Mouse (Mus musculus) right cerebral cortex, postnatal 10 days (tissue): Measurements from ENCODE around the gene Bex6.

ENCODE experiments used
- DNase-seq, 2 experiments: peaks; one replicate each; pipeline ENCODE4 v3.0.0; 2021; ENCODE audit warnings: low spot score in 2 of 2

The Bex6 gene

DNA sequence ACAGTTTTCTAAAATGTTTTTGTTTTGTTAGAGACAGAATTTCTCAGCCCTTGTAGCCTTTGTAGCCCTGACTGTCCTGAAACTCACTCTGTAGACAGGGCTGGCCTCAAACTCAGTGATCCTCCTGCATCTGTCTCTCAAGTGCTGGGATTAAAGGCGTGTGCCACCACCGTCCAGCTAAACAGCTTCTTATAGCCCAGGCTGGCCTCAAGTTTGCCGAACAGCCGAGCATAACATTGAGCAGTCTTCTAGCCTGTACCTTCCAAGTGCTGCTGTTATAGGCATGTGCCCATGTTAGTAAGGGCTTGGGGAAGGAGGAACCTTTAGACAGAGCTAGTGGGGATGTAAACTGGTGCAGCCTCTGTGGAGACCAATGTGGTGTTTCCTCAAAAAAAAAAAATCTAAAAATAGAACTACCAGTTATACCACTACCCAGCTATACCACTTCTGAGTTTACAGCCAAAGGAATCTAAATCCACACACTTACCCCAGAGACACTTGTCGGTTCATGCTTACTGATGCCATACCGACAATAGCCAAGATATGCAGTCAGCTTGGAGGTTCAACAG is at the start of gene Bex6:
Gene Bex6, plus strand, starts transcription at position 491 of the 569 bp plus-strand sequence.
- DNase-seq, result no peak

GRCm38 (mm10) chr16:32130190-32130826 is 49.3 kb upstream of the Bex6 start:
- peak in 1 of 2 experiments; percentile 35 for DNase-seq

DNA sequence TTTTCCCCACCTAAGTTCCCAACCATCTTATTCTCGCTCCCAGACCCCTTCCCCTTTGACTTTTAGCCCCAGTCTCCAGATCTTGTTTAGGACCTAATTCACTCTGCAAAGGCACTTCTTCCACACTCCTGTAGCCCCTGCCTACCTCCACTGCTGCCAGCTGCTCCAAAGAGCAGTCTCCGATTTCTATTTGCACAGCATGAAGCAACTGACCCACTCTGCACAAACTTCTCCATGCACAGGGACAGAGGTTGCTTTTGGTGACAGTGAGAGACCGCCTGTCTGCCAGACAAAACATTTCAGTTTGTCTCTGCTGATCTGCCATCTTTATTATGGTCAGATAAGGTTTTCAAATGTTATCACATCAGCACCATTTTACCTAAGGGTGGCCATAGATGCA is 46.5 kb upstream of the Bex6 start:
- DNase-seq, result no peak

GRCm38 (mm10) chr16:32135842-32136357 is 43.7 kb upstream of the Bex6 start:
- DNase-seq, result no peak

- DNase-seq, result no peak
Measured at GRCm38 (mm10) chr16:32138954-32139353, 40.7 kb upstream of the Bex6 start.

DNA sequence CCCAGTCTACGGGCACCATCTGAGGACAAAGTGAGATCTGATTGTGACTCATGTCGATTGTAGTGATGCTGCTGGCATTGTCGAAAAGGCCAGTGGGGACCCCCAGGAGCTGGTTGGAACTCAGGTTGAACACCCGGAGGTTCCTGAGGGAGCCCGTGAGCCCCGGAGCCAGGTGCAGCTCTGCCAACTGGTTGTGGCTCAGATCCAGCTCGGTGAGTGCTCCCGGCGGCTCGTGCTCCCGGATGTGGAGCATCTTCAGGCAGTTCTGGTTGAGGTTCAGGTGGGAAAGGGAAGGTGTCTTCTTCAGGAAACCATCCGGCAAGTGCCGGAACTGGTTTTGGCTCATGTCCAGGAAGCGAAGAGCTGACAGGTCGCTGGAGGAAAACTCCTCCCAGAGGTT is 35.9 kb upstream of the Bex6 start:
- no peak for DNase-seq

DNA sequence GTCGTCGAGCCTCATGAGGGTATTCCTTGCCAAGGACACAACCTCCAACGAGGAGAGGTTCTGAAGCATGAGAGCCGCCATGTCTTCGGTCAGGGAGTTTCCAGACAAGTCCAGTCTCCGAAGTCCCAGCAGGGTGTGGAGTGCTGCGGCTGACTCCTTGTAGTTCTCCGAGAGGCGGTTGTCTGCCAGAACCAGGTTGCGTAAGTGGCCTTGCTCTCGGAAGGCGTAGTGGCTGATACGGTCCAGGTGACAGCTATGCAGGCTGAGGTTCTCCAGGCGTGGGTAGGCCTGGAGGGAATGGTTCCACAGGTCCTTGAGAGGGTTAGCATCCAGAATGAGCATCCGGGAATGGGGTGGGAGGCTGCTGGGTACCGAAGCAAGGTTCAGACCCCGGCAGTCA is 35.0 kb upstream of the Bex6 start:
- no peak for DNase-seq

DNA sequence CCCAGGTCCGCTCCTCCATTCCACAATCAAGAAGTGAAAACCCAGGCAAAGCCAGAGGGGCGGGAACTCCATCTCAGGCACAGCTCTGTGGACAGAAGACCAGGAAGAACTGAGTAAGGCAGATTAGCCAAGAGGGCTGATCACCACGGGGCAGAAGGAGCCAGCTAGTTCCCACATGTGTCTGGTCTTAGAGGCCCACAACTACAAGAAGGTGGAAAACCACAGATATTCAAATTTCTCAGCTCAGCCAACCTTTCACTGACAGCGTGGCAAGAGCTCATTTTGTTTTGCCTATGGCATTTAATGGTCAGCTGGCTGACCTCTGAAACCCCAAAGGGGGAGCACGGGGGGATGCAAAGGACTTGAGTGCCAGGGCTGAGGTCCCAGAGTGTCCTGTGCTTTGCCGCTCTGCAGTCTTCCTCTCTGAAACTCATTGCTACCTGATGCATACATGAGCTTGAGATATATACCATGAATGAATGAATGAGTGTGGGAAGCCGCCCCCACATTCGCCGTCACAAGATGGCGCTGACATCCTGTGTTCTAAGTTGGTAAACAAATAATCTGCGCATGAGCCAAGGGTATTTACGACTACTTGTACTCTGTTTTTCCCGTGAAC is 31.9 kb upstream of the Bex6 start:
- DNase-seq, result no peak

DNA sequence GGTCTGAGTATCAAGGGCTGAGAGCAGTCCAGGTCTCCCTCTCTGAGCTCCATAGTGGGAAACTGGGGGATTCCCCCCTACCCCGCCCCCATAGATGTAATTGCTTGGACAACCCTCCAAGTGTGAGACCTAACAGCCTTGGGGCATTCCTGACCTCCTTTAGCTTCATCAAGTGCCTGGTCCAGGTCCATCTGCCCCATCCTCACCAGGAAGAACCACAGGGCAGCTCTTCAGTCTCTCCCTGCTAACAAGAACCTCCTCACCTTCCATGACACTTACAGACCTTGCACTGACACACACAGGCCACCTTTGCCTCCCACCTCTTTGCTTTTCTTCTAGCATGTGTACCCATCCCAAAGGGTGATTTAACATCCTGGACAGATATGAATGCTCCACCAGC is 25.6 kb upstream of the Bex6 start:
- DNase-seq, result no peak

DNA sequence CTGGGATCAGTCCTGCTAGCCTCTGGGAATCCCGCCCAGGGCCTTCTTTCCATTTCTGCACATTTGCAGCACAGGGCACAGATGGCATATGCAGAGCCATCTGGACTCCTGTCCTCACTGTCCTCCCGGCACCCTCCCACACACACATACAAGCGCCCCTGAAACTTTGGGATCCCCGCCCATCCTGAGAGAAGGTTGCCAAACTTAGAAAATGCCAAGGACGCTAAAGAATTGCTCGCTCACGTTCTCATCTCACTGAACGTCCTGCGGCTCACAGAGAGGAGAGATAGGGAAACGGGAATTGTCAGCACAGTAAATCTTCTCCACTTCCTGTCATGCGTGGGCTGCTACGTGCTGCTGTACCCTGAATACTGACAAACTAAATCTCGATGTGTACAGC is 25.2 kb upstream of the Bex6 start:
- peak; percentile 86 to 91 for DNase-seq

GRCm38 (mm10) chr16:32156719-32157118 is 22.9 kb upstream of the Bex6 start:
- DNase-seq, result no peak

- no peak for DNase-seq
Measured at GRCm38 (mm10) chr16:32157369-32157768, 22.3 kb upstream of the Bex6 start.

- no peak for DNase-seq
Measured at GRCm38 (mm10) chr16:32158966-32159365, 20.7 kb upstream of the Bex6 start.

- DNase-seq, result no peak
Measured at GRCm38 (mm10) chr16:32160742-32161323, 18.8 kb upstream of the Bex6 start.

DNA sequence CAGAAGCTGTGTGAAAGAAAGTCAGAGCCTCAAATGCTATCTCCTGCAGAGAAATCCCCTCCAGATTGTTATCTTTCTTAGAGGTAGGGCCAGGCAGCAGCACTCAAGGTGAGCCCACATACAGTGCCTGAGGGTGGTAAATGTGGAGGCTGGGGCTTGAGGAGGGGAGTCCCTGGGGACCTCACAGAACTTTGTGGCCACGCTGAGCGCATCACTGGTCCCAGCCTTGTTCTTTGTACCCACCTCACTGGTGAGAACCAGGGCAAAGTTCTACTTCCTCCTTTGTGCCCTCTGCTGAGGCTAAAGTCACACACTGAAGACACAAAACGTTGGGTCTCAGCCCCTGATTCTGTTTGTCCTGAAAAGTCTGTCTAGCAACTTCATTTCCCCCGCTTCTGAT is 16.2 kb upstream of the Bex6 start:
- no peak for DNase-seq

- no peak for DNase-seq
Measured at GRCm38 (mm10) chr16:32163891-32164290, 15.7 kb upstream of the Bex6 start.

DNA sequence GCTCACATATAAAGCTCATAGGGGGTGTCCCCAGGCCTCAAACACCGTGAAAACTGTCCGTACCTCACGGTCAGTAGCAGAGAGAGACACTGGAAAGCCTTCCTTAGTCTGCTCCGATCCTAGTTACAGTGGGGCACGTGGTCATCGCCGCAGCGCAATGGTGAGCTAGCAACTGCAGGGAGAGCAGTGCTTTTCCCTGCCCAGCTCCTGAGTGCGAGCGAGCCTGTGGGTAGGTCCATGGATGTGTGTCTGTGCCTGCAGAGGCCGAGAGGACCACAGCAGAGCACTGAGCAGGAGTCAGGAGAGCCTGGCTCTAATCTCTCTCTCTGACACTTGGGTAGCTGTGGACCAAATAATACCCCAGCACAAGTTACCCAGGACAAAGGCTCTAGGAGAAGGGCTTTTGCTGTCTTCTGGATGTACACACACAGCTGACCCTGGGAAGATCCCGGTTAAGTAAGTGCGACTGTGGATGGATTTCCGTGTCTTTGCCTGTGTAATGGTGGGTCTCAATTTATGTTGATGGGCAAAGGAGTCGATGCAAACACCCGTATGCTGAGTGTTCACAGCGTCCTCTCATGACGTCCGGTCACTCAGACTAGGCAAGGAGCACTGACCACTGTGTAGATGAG is 15.1 kb upstream of the Bex6 start:
- DNase-seq, result no peak

DNA sequence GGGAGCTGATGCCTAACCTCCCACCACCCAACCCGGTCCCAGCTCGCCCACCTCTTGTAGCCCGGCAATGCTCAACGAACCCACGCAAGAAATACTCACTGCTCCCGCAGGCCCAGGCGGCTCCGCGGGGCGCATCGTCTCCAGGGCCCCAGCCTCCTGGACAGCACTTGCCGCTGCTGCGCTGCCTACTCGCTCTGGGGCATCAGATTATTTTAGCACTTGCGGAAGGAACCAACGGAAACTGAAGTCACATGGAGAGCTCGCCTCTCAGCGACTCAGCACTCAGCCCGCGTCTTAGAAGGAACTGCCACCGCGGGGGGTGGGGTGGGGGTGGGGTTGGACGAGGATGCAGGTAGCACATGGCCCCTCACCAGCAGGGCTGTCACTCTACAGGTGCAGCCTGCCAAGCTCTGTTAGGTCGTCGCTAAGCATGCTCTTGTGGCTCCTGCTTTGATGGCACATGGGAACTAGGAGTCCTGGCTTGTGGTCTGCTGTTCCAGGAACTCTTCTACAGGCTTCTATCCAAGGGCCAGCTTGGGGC is 14.3 kb upstream of the Bex6 start, which contains the start of gene Nrros:
Gene Nrros, minus strand, starts transcription at position 314 of the 541 bp plus-strand sequence.
- peak; percentile 69 to 72 for DNase-seq

DNA sequence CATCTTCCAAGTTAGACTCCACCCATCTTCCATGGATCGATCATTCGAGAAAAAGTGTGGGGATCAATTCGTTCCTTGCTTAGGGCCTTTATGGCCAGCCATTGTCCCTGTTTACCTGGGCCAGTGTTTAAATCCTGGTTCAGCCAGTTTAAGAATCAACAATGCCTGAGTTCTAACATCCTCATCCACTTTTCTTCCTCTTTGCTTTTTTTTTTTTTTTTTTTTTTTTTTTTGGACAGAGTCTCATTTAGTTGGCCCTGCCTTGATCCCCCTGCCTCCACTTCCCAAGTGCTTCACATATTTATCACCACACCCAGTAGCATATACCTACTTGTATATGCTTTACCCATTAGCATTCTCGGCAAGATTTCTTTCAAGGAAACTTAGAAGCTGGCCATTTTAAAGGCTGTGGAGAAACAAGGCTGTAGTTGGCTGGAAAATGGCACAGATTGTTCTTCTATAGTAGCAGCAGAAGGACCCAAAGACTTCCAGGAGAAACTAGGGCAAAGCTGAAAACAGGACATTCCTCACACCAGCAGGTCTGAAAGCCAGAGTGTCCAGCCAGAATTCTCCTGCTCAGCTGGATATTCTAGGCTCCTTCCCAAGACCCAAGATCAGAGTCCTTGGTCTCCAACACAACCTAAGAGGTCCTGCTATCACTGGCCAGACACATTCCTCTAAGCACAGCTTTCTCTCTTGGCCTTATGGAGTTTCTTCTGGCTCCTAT is 11.6 kb upstream of the Bex6 start:
- peak; percentile 39 to 56 for DNase-seq

- DNase-seq, result no peak
Measured at GRCm38 (mm10) chr16:32171031-32171731, 8.4 kb upstream of the Bex6 start.

DNA sequence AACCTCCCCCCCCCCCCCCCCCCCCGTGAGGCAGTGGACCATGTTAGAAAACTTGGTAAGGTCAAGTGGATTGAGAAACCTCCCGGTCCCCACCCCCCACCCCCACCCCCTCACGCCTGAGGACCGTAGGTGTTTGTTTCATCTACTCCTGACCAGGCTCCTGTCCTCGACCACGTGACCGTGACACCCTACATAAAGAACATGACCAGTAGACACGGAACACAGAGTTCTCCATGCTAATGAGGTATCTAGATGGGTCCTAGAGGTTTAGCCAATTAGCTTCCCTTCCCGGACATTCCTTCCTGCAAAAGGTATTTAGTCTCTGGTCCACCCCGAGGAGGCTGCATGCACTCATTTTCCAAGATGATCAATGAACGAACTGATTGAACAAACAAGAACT is 6.2 kb upstream of the Bex6 start:
- DNase-seq, result no peak
